Mouse (Mus musculus) liver, adult (tissue): ENCODE measurements around the gene Ocln.

Experiments used
- GATA4 ChIP-seq: IDR thresholded peaks from 2 replicates; pipeline ENCODE4 v1.6.1; 2014; ENCODE audit warnings: mild to moderate bottlenecking, low read length; ENCODE audit not compliant: insufficient replicate concordance

Gene Ocln

DNA sequence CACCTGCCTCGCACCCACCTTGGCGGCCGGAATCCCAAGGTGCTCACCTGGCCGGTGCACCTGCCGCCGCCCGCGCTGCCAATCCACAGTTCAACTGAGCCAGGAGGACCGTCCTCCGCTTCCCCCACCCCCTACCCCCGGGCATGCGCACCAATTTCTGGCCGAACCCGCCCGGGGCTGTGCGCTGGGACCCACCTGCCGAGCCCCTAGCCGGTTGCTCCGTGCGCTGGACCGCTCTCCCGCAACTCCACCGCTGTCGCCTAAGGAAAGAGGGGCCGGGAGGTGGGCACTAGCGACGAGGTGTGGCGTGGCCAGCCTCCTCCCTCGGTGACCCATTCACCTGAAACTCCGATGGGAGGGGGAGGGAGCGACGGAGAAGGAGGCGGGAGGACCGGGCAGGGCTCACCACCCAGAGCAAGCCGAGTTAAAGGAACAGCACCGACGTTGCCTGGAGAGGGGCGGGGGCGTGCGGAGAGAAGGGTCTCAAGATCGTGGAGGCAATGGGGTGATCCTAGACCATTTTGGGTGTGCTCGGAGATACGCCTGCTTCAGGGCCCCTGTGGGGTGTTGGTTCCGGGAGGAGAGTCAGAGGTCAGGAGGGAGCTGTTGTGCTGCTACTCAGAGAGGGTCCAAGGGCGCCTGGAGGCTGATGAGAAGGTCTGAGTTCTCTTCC, at the start of gene Ocln:
Ocln (minus strand) TSS at position 350 of the 673 bp plus-strand sequence.
- no peak for TF ChIP-seq GATA4

DNA sequence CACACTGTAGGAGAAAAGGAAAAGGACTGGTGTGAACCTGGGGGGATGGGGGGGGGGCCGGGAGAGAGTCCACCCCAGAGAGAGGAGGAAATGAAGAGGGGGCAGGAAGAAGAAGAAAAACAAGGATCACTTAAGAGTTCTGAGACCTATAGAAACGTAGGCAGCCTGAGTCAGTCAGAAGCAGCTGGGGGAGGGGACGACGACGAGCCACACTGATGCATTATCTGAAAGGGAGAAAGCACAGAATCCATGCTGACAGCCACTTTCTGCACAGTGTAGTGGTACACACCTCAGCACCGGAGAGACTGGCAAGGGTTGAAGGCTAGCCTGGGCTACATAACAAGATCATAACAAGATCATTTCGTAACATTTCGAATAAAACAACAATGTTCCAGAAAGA, 48.5 kb upstream of the Ocln start:
- TF ChIP-seq GATA4, result no peak

DNA sequence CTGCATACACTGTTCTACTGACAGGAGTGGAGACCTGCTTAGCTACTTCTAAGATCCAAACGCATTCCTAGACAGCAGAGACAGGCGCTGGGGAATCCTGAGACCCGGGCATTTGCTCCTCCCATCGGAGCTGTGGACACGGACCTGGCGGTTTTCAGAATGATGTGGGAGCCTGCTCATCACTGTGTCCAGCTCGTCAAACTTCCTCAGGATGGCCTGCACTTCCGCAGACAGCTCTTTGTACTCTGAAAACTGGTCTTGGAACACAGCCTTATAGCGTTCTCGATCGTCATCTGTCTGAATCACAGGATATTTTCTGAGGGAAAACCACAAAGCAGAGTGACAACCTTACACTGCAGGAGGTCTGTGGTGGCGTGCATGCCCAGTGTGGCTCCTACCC, 47.8 kb upstream of the Ocln start:
- no peak for TF ChIP-seq GATA4

DNA sequence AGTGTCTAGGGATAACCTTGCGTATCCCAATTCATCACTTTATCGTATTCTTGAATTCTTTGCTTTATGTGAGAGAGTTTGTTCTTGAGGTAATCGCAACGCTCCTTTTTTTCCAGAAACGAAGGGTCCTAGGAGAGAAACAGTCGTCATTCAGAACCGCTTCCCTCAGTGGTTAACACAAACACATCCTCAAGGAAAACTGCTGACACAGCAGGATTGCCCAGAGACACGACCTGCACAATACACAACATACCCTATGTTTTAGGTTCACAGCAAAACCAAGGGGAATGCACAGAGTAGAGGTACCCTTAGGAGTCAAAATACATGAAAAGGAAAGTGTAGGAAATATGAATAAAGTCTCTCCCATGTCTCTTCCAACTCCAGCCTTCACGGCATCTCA, 44.8 kb upstream of the Ocln start:
- TF ChIP-seq GATA4, result no peak

DNA sequence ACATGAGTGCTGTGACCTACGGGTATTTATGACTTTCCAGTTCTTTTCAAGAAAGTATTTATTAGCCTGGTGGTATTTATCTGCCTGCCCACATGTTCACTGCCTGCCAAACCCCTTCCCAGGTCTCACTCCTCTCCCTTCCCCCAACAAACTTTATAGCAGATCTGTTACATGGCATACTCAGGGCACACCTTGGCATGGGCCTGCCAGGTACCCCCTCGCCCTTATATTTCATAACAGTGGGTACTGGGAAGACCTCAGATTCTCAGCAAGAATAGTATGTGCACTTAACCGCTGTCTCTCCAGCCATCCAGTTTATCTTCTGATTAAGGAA, 43.0 kb upstream of the Ocln start:
- TF ChIP-seq GATA4, result no peak

- TF ChIP-seq GATA4, result no peak
Observed at GRCm38 (mm10) chr13:100594838-100595551, 42.5 kb upstream of the Ocln start.

DNA sequence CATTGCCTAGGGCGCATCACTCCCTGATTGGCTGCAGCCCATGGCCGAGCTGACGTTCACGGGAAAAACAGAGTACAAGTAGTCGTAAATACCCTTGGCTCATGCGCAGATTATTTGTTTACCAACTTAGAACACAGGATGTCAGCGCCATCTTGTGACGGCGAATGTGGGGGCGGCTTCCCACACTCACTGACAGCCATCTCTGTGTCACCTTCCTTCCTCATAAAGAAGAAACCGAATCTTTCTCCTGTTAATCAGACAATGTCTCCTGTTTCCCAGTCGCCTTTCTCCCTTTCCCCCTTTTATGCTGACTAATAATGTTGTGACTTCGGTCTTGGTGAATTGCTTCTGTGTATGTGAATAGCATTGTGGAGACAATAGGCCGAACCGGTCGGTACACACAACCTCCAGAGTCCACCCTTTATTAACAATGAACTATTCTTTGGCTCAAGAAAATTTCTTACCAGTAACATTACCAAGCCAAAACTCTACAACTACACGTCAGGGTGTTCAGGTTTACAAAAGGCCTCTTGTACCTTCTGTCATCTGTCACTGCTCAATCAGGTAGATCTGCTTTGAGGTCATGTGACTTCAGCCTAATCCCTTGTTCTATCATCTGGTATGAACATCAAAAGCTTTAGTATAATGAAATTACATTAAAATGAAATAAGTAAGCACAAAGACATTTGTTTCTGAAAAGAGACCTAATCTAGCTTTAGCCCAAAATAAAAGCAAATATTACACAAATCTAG, 41.7 kb upstream of the Ocln start:
- no peak for TF ChIP-seq GATA4

- TF ChIP-seq GATA4, result no peak
Observed at GRCm38 (mm10) chr13:100588646-100589045, 36.1 kb upstream of the Ocln start.

- TF ChIP-seq GATA4, result no peak
Observed at GRCm38 (mm10) chr13:100582144-100582543, 29.6 kb upstream of the Ocln start.

DNA sequence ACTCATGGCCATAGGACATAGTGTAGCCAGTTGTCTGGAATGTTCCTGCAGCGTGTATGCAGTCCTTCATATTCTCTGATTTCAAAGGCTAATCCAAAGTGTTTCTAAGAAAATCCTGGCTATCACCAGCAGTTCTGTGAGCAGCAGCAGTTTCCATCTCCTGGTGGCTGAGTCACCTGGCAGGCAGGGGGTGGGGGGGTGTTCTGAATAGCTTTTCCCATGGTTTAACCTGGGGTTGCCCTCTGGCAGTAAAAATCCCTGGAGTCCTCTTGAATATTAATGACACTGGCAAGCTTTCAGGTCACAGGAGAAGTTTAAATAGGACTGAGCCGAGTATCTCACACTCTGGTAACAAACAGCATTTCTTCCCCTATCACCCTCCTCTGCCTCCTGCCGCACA, 29.2 kb upstream of the Ocln start:
- no peak for TF ChIP-seq GATA4

- no peak for TF ChIP-seq GATA4
Observed at GRCm38 (mm10) chr13:100579951-100580350, 27.4 kb upstream of the Ocln start.

DNA sequence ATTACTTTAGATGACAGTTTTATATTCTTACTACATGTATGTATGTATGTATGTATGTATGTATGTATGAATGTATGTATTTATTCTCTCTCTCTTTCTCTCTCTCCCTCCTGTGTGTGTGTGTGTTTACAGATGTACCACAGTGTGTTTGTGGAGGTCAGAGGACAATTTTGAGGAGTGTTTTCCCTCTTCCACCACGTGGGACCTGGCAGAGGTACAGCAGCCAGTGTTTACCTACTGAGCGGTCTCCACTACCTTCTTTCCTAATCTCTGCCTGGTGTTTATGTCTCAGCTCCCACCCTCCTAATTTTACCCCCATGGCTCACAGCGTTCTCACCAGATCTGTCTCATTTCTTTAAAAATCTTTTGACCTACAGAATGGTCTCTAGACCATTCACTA, 26.7 kb upstream of the Ocln start:
- no peak for TF ChIP-seq GATA4

DNA sequence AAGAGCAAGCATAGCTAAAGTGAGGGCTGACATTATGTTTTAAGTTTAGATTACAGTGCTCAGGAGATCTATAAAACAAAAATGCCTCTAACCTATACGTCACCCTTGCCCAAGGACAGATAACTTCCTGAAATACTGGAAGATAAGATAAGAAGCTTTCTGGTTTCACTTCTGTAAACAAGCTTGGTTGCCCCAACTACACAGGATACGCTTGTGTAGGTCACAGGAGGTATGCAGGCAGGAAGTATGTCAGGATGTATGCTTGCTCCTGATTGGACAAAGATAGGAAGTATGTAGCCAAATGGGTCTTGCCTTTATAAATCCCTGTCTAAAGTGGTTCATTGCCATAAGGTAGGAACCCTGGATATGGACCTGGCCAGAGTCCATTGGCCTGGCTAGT, 23.4 kb upstream of the Ocln start:
- peak; percentile 72; the same call in 1 of the 2 replicates for TF ChIP-seq GATA4

- no peak for TF ChIP-seq GATA4
Observed at GRCm38 (mm10) chr13:100570713-100571112, 18.2 kb upstream of the Ocln start.

DNA sequence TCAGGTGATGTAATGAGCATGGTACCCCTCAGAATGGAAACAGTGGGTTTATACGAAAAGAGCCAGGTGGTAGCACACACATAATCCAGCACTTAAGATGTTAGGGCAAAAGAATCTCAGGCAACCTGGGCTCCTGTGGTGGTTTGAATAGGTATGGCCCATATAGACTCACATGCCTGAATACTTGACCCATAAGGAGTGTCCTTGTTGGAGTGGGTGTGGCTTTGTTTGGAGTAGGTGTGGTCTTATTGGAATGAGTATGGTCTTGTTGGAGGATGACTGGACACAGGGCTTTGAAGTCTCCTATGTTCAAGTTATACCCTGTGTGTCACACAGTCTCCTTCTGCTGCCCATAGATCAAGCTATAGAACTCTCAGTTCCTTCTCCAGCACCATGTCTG, 15.8 kb upstream of the Ocln start:
- no peak for TF ChIP-seq GATA4

GRCm38 (mm10) chr13:100559449-100559848, 6.9 kb upstream of the Ocln start:
- no peak for TF ChIP-seq GATA4
